Mouse (Mus musculus) bone marrow, adult 2 months (tissue): ENCODE data around the gene Kank1.

Experiments
- CTCF ChIP-seq: fragments of 200-500 bp; IDR thresholded peaks from 2 replicates; pipeline ENCODE4 v1.5.1; 2011; ENCODE audit warnings: low read length, control low read depth; ENCODE audit not compliant: control insufficient read depth, insufficient read depth
- POLR2A ChIP-seq: fragments of 200-500 bp; IDR thresholded peaks from 2 replicates; pipeline ENCODE4 v1.6.1; 2011; ENCODE audit warnings: low read depth, mild to moderate bottlenecking, control low read depth, low read length, borderline replicate concordance; ENCODE audit not compliant: control insufficient read depth

DNA sequence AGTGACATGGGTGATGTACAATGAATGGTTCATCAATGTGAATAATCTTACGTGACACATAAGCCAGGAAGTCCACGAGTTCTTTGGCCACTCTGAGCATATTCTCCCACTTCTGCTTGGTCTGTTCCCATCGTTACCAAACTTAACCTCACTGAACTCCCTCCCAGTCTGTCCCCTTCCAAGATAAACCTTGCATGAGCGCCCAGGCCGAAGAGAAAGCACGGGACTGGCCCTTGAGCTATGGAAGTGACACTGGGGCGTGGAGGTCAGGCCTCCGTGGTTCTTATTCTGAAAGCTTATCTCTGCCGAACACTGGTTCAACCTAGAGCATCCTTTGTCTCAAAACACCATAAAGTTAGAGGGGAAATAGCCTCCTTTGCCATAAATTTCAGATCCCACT, 194.7 kb downstream of the Kank1 start:
- no peak for TF ChIP-seq CTCF
- no peak for TF ChIP-seq POLR2A
